Mouse (Mus musculus): ENCODE results near the gene Tbk1.

- no peak for TF ChIP-seq CTCF (IDR thresholded peaks at IDR 0.05; ENCODE audit: insufficient read depth, low read length)
- TF ChIP-seq POLR2A (IDR thresholded peaks at IDR 0.05; ENCODE audit: borderline replicate concordance, extremely low read depth, low read depth, low read length) = no peak
These were observed 28.4 kb downstream of the Tbk1 start for GRCm38 (mm10) chr10:121558231-121558630.

Data from lung, adult 2 months (tissue).